Mouse (Mus musculus) lung, postnatal 4 days (tissue): ENCODE data around the gene Dnm3.

ENCODE experiments used
- DNase-seq, 2 experiments: peaks; one replicate each; pipeline ENCODE4 v3.0.0; 2021

Gene Dnm3

DNA sequence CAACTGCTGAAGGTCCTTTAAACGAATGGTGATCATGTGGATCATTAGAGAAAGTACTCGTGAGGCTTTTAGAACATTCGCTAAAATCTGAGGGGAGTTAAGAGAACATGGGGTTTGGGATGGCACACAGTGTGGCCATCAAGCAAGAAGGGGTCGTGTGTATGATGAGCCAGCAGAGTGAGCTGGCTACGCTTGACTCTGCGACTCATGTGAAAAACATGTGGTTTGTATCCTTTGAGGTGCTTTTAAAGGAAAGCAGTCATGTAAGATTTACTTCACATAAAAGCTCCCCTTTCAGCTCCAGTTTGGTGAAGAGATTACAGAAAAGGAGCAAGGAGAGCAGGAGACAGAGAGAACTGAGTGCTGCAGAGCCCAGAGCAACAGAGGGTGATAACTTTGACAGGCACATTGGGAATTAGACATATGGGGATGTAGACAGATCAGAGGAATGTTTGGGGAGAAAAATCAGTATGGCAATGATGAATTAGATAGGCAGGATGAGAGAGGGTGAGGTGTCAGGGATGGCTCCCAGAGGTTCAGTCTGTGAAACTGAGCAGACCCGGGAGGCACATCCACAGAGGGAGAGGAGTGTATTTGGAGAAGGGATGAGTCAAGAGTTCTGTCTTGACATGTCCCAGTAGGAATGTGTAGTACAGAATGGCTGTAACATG lies 234.7 kb downstream of the Dnm3 start:
- DNase-seq, result no peak

DNA sequence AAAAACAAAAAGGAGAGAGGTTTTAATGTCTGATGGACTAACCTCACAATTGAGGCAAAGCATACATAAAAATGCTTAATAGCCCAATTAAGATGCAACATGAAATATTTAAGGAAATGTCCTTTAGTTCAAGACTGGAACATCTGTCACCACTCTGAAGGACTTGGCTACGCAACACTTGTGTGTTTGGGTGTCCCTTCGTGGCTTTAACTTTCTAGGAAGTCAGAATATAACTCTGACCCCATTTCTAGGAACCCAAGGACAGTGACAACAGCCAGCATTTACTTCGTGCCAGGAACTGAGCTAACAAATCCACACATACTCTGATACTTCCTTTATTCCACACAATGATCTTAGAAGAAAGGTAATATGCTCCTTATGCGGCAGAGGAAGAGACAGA lies 237.1 kb downstream of the Dnm3 start:
- no peak for DNase-seq

DNA sequence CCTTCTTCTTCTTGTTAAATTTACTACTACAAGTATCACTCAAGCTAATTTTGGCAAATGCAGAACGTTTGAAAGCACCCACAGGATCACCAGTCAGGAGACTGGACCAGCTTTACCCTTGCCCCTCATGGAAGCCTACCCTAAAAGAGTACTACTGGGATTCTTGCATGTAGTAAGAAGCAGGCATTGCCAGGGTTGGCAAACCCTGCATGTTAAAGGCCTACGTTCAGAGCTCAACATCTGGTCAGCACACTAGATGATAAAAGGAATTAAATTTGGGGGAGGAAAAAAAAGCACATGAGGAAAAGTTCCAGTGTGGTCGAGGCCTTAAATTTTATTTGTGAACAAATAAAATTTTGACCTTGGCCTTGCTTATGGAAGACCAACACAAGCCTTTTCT lies 239.2 kb downstream of the Dnm3 start:
- no peak for DNase-seq

DNA sequence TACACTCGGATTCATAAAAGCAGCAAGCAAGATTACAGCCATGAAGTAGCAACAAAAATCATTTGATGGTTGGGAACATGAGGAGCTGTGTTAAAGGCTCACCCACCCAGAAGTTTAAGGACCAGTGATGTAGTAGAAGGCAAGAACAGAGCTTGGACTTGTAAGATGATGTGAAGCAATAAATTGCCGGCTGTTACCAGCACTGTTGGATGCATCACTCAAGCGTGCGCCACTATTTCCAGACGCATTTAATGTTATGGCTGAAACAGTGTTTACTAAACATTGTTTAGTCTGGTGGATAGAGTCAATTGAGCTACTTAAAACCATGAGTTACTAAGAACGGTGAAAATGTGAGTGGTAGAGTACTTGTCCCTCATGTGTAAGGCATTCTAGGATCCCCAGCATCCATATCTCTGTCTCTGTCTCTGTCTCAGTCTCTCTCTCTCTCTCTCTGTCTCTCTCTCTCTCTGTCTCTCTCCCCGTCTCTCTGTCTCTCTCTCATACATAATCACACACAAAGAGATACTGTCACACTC lies 241.1 kb downstream of the Dnm3 start:
- peak in 1 of 2 experiments; percentile 35 for DNase-seq

DNA sequence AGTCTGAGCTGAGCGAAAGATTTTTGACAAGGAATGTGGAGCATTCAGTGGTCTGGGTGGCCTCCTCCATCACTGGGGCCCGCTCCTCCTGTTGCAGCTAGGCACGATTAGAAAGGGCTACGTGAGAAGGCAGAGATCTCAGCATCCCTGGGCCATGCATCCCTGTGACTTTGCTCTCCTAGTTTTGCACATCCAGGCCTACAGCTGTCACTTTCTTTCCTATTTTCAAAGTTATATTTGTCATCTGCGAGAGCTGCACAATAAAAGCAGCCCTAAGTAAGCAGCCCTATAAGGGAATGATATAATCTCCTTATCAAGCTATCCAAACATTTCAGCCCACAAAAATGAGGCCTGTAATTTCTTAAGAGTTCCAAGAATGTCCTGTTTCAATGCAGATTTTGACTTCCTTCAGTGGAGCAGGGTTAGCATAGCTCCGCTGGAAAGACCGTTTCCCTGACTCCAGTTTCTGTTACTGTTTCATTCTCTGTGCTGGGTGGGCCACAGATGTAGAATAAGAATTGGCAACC lies 252.2 kb downstream of the Dnm3 start:
- DNase-seq, result no peak

DNA sequence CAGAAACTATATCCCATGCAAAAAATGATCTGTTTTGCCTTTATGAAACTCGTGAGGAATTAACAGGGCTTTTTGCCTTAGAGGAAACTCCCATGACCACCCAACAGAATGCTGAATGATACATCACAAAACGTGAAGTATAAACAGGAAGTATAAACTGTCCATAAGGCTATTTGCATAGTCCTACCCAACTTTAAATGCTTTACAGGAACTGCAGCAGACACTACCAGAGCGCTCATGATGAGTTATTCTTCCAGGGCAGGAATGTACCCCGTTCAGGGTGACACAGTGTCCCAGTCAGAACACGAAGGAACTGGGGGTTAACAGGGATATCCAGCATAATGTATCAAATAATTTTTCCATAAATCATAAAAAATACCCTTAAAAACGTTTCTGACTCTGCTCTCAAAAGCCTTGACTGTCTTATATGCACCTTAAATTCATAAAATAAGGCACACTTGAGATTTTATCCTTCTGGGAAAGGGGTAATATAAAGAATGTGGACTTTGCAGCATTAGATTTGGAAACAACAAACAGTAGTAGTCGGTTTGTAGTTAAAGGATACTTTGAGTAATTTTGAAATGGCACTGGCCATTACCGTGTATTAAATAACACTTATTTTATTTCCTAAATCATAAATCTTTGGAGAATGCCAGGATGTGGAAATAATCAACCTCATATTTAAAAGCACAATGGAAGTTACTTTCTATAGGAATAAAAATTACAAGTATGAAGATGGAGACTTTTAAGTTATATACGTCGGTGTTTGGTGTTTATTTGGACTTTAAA lies 252.8 kb downstream of the Dnm3 start:
- DNase-seq, result no peak

DNA sequence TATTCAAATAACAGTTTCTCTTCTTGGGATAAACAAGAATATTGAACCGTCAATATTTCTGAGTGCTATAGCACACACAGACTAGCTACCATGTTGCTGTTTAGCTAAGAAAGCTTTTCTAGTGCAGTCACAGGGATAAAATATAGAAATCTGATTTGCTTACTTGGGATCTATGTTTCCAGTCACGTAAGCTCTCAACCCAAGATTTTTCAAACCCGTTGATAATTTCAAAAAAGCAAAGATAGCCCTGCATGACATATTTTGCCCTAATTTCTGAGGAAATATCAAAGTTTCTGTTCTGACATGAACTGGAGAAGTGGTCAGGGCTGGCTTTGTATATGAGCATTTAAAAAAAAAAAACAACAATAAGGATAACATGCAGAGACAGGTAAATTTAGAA lies 253.8 kb downstream of the Dnm3 start:
- no peak for DNase-seq

DNA sequence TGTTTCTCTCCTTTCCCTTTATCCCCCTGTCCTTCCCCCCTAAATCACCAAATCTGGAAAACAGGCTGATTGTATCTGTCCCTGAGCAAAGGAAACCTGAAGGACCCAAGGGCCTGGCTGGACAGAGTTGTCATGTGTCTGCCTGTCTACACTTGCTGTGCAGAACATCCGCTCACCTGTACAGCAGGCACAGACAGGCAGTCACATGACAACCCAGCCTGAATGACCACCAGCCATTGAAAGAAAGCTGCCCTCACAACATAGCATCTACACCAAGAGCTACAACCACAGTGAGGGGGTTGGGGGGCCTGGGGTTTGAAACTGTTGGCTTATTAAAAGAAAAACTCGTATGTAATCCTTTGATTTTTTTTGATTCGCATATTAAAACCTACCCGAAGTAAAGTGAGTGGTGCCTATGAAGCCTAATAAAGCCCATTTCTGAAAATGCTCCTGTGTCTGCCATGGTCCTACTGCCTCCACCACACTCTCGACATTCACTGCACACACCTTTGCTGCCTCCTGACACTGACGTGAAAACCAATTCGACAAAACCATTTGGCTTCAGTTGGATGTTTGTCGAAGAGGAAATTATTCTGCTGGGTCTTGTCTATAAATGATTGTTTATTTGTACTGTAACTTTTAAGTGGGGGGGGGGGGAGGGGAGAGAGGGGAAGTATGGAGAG lies 254.4 kb downstream of the Dnm3 start:
- DNase-seq, result no peak

DNA sequence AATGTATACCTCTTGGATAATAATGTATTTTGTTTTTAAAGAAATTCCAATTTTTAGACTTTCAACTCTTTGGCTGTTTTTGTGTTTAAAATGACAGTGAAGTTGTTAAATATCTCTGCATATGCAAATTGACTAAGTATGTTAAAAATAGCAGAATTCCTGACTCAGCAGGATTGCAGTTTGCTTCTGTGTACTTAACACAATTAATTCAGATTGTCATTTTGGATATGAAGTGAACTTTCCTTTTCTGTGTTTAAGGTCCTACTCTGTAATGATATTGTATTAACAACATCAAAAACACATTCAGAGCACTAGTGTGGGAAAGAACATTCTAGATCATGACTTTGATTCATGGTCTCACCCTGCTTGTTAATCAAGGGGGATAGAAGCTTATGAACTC lies 255.5 kb downstream of the Dnm3 start:
- no peak for DNase-seq

DNA sequence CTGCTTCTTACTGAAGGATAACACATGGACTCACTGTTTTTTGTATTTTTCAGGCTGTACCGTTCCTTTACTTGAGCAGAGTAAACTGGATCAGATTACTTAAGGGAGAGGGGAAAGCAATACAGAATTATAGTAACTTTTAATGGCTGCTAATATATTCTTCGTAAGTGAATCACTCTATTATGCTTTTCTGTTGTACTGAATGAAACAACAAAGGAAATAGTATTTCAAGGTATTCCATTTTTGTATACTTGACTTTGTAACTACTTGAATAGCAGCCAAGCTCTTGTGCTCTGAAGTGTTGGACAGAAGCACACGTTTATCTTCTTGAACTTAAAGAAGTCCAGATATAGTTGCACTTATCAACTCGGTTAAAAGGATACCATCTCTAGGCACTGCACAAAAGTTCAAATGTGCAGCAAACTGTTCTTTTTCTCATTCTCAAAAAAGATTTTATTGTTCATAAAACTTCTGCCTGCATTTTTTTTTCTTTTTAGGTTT lies 256.0 kb downstream of the Dnm3 start:
- DNase-seq, result no peak

DNA sequence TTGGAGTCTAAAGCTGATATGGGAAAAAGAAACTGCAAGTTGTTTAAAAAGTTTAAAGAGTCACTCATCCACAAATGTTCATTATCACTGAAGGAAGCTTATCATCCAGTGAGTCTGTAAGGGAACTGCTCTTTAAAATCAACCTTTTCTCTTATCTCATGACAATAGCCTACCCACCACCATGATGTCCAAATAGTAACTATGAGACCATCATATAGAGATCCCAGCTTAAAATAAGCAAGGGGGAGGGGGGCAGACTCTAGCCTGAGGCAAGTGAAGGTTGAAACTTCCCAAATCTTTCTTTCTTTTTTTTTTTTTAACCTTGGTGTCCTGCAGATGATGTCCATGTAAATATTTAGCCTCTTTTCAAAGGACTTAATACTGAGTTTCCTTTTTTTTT lies 256.9 kb downstream of the Dnm3 start:
- no peak for DNase-seq

DNA sequence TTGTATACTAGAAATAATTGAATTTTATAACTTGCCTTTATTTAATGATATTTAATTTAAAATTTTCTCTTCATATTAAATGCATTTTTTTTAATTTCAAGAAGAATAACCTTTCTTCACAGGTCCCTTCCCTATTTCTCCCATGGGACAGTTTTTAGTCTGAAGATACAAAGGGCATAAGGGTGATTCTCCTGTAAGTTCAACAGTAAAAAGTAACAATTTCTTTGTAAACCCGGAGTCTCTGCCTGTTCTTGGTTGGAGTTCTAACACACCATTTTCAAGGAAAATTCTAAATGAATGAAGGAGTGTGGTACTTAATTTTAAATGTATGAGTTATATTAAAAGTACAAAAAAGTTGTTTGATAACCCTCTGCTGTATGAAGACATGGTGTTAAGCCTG lies 258.1 kb downstream of the Dnm3 start:
- DNase-seq, result no peak

DNA sequence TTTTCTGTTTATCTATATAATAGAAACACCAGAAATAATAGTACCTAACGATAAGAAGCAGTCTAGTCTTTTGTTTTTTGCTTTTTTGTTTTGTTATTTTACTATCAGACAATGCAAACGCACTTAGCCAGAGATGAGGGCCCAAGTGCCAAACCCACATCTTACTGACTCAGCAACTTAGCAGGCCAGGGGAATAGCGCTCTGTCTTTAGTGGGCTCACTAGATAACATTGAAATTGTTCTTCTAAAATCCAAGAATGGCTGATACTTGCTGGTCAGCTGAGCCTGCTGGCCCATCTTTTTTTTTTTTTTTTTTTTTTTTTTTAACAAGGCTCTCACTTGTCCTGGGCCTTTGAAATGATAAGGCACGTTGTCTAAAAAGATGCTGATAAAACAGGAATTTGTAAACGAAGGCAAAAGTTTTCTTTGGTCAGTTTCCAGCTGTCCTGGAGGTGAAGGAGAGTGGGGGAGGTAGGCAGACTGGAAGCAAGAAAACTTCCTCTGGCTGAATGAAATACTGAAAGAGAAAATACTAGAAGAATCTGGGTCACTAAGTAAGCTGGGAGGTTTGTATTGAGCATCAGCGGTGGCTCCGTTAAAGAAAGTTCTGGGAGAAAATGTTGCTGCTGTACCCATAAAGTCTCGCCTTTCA lies 259.2 kb downstream of the Dnm3 start:
- DNase-seq, result no peak

DNA sequence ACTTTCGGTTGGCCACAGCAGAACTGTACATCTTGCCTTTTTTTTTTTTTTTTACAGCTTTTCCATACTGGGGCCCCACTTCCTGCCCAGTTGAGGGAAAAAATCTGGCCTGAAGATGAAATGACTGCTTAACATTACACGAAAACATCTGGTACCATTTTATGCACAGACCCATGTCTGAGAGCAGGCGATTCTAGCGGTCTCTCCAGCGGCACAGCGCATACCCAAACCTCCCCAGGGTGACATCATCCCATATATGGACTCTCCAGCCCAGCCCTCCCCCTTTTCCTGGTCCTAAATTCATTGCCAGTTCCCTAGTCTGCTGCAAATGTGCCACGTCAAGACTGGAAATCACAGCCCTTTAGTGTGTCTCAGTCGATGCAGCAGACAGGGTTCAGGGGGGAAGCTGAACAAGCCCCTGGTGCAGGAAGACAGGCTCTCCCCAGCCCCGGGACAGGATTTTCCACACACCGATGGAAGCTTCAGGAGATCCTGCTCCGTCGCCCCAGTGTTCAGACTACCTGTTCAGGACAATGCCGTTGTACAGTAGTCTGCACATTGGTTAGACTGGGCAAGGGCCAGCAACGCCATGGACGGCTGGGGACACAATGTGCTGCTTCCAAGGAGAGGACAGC lies 260.4 kb downstream of the Dnm3 start:
- DNase-seq, result peak; percentile 74 to 89

DNA sequence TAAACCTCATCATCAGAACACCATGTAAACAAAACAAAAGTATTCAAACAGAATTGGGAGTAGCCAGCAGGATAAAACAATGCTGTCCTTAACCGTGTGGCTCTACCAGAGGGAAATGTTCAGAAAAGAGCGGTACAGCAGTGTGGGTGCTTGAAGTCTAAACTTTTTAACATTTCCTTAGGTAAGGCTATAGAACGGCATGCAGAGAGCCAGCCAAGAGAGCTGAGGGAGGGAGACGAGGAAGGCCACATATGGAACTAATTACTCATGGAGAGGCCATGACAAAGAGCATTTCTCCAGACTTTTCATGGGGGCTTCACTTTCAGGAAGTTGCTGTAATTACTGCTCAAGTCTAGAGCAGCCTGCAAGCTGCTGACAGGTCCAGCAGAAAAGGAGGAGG lies 261.2 kb downstream of the Dnm3 start:
- no peak for DNase-seq

DNA sequence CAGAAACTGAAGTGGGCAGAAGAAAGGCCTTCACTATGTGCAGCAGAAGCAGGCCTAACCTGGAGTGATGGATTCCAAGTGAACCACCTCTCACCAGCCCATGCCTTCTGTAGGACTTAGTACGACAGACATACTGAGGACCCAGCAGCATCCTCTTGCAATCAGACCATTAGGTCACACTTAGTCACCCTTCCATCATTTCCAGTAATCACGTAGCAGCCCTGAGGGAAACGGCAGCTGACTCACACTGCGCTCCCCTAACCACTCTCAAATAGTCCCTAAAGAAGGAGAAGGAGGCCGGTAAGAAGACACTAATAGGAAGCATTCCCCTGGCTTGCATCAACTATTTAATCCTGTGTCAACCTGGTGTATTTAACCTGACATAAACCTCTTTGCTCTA lies 262.1 kb downstream of the Dnm3 start:
- DNase-seq, result no peak

DNA sequence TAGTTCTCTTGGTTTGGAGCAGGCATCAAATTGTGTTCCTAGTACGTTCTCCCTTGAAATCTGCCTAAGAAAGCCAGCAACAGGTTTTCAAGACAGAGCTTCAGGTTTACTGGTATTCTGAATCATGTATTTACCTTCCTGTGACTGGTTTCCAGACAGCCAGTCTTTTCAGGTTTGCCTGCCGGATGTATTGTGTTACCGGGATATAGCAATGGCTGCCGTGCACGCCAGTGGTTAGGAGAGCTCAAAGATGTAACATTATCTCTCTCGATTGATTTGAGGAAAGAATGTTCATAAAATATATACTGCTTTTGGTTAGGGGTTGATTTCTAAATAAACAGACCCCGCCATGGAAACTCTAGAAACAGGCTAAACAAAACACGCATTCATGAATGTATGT lies 264.8 kb downstream of the Dnm3 start:
- DNase-seq, result no peak

DNA sequence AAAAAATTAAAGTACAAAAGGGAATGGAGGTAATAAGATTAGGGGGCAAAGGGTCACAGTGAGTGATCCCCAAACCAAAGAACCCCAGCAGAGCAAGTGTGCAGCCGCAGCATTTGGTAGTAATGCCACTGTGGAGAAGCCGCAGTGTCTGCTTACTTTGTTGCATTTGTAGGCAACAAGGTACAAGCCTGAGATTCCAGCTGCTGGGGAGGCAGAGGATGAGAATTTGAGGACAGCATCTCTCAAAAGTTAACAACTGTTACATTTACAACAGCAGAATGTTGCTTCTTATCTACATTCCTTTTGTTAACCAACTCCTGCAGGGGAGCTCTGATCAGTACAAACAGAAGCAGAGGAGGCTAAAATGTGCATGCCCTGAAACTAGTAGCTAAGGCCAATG lies 267.3 kb downstream of the Dnm3 start:
- DNase-seq, result no peak

DNA sequence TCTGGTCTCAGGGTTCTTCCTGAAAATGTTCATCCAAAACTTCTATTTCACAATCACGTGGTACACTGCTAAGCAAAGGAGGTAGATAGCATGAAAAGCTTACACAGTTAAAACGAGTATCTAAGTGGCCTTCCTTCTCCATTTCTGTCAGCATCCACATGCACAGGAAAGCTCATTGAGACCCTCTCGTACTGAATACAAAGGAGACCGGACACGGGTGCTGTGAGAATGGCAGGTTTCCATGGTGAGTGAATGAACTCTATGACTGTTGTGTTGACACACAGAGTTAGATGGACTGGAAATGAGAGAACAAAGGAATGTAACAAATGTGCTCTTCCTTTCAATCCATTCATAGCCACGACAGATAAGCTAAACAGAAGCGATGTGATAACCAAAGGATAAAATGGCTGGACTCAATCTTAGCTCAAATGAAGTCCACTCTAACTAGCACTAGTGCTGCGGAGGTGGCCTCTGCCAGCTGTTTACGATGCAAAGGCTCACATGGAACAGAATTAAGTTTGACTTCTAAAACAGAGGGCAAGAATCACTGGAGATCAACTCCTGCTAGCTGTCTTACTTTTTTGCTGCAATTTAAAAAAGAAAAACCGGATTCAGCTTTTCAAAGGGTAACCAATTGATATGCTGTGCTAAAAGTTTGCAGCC lies 268.2 kb downstream of the Dnm3 start:
- no peak for DNase-seq

DNA sequence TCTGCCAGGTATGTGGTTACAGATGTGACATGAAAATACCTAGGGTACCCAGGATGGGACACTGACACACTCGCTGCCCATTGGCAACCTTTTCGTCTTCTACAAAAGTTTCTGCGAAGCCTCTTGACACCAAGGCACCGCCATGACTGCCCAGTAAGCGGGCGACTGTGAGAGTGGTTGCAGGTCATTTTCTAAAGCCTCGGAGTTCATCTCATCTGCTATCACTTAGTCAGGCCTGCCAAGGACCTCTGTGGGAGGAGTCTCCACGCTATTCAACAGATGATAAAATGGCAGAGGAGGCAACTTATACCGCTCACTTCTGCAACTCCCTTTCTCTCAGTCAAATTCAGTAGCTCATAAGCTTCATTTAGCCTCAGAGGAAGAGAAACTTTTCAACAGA lies 268.8 kb downstream of the Dnm3 start:
- no peak for DNase-seq

DNA sequence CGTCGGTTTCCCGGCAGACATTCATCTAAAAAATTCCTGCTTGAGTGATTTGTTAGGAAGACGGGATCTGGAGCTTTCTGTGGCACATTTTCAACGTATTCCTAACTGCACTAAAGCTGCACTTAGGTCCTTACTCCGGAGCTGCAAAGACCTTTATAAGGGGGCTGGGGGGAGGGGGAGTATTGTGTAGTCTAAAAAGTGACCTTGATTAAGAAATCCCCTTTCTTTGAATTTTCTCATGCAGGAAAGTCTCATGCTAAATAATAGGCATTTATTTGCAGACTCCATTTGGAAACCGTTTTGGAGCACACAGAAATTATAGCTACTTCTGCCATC lies 270.2 kb downstream of the Dnm3 start:
- no peak for DNase-seq
